Mouse (Mus musculus) liver, adult 2 months (tissue): ENCODE measurements around the gene Smad3.

Experiments used
- CTCF ChIP-seq: fragments of 200-500 bp; IDR thresholded peaks from 2 replicates; pipeline ENCODE4 v1.5.1; 2011; ENCODE audit warnings: low read depth, low read length, control low read depth
- POLR2A ChIP-seq: fragments of 200-500 bp; IDR thresholded peaks from 2 replicates; pipeline ENCODE4 v1.6.1; 2011; ENCODE audit warnings: low read length, control low read depth; ENCODE audit not compliant: insufficient read depth; ENCODE audit errors: extremely low read depth

DNA sequence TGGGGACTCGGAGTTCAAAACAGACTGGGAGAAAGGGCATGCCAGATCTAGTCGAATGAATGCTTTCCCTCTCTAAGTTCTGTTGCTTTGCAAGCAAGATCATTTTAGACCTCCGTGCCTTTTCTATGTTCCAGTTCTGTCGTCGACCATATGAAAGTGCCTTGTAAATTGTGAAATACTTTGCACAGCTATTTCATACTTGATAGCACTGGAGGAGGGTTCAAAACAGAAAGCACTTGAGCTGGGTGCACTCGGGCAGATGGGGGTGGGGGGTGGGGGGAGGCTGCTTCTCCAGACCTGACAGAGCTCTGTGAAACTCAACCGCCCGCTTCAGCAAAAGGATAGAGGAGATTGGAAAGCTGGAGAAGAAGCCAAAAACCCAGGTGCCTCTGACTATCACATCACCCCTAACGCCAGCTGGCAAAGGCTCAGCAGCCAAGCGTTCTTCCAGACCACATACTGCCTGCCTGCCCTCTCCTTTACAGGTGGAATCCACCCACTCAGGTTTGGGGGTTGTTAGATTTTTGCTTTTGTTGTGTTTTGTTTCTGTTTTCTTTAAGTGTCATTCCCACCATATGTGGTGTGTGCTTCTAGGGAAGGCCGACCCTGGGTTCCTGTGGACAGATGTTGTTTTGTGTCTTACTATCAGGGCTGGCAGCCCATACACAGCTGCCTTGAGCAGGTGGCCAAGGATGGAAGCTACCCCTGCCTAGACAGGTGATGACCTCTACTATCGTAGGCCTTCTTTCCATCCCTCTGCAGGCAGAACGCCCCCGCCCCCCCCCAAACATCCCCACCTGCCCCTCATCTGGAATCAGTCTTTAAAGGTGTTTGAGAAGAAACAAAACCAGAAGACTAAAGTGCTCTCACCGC is 1.9 kb downstream of the Smad3 start:
- TF ChIP-seq CTCF = no peak
- no peak for TF ChIP-seq POLR2A
